Mouse (Mus musculus) thymus, adult 2 months (tissue): ENCODE measurements around the gene Itga6.

ENCODE experiments used
- CTCF ChIP-seq: fragments of 200-500 bp; IDR thresholded peaks from 2 replicates; pipeline ENCODE4 v1.5.1; 2012; ENCODE audit warnings: mild to moderate bottlenecking, control low read depth, low read length, moderate library complexity, borderline replicate concordance; ENCODE audit not compliant: control insufficient read depth, poor library complexity, insufficient read depth; ENCODE audit errors: extremely low read depth
- POLR2A ChIP-seq: fragments of 200-500 bp; IDR thresholded peaks from 2 replicates; pipeline ENCODE4 v1.6.1; 2012; ENCODE audit warnings: mild to moderate bottlenecking, low read length, control low read depth, moderate library complexity; ENCODE audit not compliant: control insufficient read depth, poor library complexity, insufficient read depth; ENCODE audit errors: extremely low read depth

GRCm38 (mm10) chr2:71774246-71774951 is 29.0 kb downstream of the Itga6 start:
- TF ChIP-seq CTCF: no peak
- no peak for TF ChIP-seq POLR2A
